Mouse (Mus musculus): ENCODE data around the gene Olfr972. TPM values are rescaled to one million over a fixed set of nuclear protein-coding genes. Genes with fewer than 3 reads are reported as not detected.
"Not testable (repeated sequence)": the region's sequence is repeated elsewhere in the genome, so short reads cannot be mapped to it uniquely, and the experiment has no call there.

Olfr972 gene
- not detected in 2 replicates for polyA plus RNA-seq (2015; fragmentation: Nextera tagmentation; extraction: Ambion mirVana)

GRCm38 (mm10) chr9:39866122-39866521, at the start of gene Olfr972:
Gene Olfr972 (plus strand): TSS chr9:39866422.
- WGBS, result 55% methylated on average over 2 of the region's 2 CpGs
- no peaks in the 10 kb centered on the region for H3K4me1 ChIP-seq (replicated peaks; ENCODE audit: control insufficient read depth, insufficient read depth)
- H3K27ac ChIP-seq (replicated peaks), result no peak within 1 kb of the TSS
- ATAC-seq (ENCODE audit: low FRiP score, low TSS enrichment) (no peak), DNase-seq (ENCODE audit: low spot score) (no peak)
- H3K9ac ChIP-seq (ENCODE audit: low read length), result no peak within 1 kb of the TSS
- no peaks in the 10 kb centered on the region for H3K36me3 ChIP-seq (ENCODE audit: control insufficient read depth, insufficient read depth, low read length)
- H3K27me3 ChIP-seq (ENCODE audit: control insufficient read depth, insufficient read depth, low read length), result no peaks in the 10 kb centered on the region
- no peaks in the 10 kb centered on the region for H3K9me3 ChIP-seq (ENCODE audit: control insufficient read depth, low read length)
- H3K4me3 ChIP-seq (ENCODE audit: low read depth, low read length), result no peak within 1 kb of the TSS
- no peak within 1 kb of the TSS for H3K4me2 ChIP-seq (replicated peaks; ENCODE audit: low read depth)
- no peak for TF ChIP-seq EP300 (optimal IDR thresholded peaks at IDR 0.05)
- TF ChIP-seq CTCF (IDR thresholded peaks at IDR 0.05; ENCODE audit: low read depth), result no peak

DNA sequence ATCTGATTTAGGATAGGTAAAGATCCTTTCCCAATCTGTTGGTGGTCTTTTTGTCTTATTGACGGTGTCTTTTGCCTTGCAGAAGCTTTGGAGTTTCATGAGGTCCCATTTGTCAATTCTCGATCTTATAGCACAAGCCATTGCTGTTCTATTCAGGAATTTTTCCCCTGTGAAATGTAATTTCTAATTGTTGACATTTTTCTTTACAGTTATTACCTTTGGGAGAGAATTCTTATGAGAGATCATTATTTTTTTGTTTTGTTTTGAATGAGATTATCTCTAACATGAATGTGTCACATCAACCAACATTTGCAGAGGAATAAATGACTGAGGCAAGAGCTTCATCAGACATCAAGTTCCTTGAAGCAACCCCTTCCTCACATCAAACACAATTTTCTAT, 29.6 kb upstream of the Olfr972 start, which contains the start of gene Olfr971:
TSS of gene Olfr971 (plus strand) at position 301 of the 400 bp plus-strand sequence.
- WGBS, result 71% methylated on average over 1 of the region's 2 CpGs
- not testable (repeated sequence) for H3K27ac ChIP-seq (replicated peaks); H3K4me3 ChIP-seq (ENCODE audit: low read depth, low read length); H3K27me3 ChIP-seq (ENCODE audit: control insufficient read depth, insufficient read depth, low read length); H3K4me2 ChIP-seq (replicated peaks; ENCODE audit: low read depth); H3K9ac ChIP-seq (ENCODE audit: low read length); DNase-seq (ENCODE audit: low spot score); ATAC-seq (ENCODE audit: low FRiP score, low TSS enrichment); H3K4me1 ChIP-seq (replicated peaks; ENCODE audit: control insufficient read depth, insufficient read depth); H3K9me3 ChIP-seq (ENCODE audit: control insufficient read depth, low read length); H3K36me3 ChIP-seq (ENCODE audit: control insufficient read depth, insufficient read depth, low read length)

GRCm38 (mm10) chr9:39871986-39872385, 5.8 kb downstream of the Olfr972 start:
- not testable (repeated sequence) for H3K36me3 ChIP-seq (ENCODE audit: control insufficient read depth, insufficient read depth, low read length); H3K27me3 ChIP-seq (ENCODE audit: control insufficient read depth, insufficient read depth, low read length); H3K4me1 ChIP-seq (replicated peaks; ENCODE audit: control insufficient read depth, insufficient read depth); ATAC-seq (ENCODE audit: low FRiP score, low TSS enrichment); H3K4me2 ChIP-seq (replicated peaks; ENCODE audit: low read depth); DNase-seq (ENCODE audit: low spot score); H3K27ac ChIP-seq (replicated peaks); H3K9me3 ChIP-seq (ENCODE audit: control insufficient read depth, low read length); H3K4me3 ChIP-seq (ENCODE audit: low read depth, low read length); H3K9ac ChIP-seq (ENCODE audit: low read length)
- 84% methylated on average over 1 of the region's 1 CpGs for WGBS

- H3K4me1 ChIP-seq (replicated peaks; ENCODE audit: control insufficient read depth, insufficient read depth); H3K27me3 ChIP-seq (ENCODE audit: control insufficient read depth, insufficient read depth, low read length); DNase-seq (ENCODE audit: low spot score); ATAC-seq (ENCODE audit: low FRiP score, low TSS enrichment); H3K36me3 ChIP-seq (ENCODE audit: control insufficient read depth, insufficient read depth, low read length); H3K4me3 ChIP-seq (ENCODE audit: low read depth, low read length); H3K27ac ChIP-seq (replicated peaks); H3K4me2 ChIP-seq (replicated peaks; ENCODE audit: low read depth); H3K9ac ChIP-seq (ENCODE audit: low read length); H3K9me3 ChIP-seq (ENCODE audit: control insufficient read depth, low read length): not testable (repeated sequence)
- no CpG with 5 or more reads among the region's 4 CpGs for WGBS
Observed at GRCm38 (mm10) chr9:39877541-39878396, 11.5 kb downstream of the Olfr972 start.

- Histone ChIP-seq H3K9me3 (ENCODE audit: control insufficient read depth, low read length) (no peaks in the 10 kb centered on the region), H3K4me3 (ENCODE audit: low read depth, low read length) (no peak overlapping the region), H3K9ac (ENCODE audit: low read length) (no peak overlapping the region), H3K4me2 (replicated peaks; ENCODE audit: low read depth) (no peak overlapping the region), H3K4me1 (replicated peaks; ENCODE audit: control insufficient read depth, insufficient read depth) (no peaks in the 10 kb centered on the region), H3K27me3 (ENCODE audit: control insufficient read depth, insufficient read depth, low read length) (no peaks in the 10 kb centered on the region), H3K36me3 (ENCODE audit: control insufficient read depth, insufficient read depth, low read length) (no peaks in the 10 kb centered on the region), H3K27ac (replicated peaks) (no peak overlapping the region)
- TF ChIP-seq CTCF (IDR thresholded peaks at IDR 0.05; ENCODE audit: low read depth) (no peak), EP300 (optimal IDR thresholded peaks at IDR 0.05) (no peak)
- 65% methylated on average over 6 of the region's 6 CpGs for WGBS
- ATAC-seq (ENCODE audit: low FRiP score, low TSS enrichment) (no peak), DNase-seq (ENCODE audit: low spot score) (peak; percentile 27)
Observed at GRCm38 (mm10) chr9:39905106-39905505, 38.9 kb downstream of the Olfr972 start.

GRCm38 (mm10) chr9:39907036-39907435, 40.8 kb downstream of the Olfr972 start, which contains the start of gene Olfr229:
Gene Olfr229 (plus strand): TSS chr9:39907336.
- no peaks in the 10 kb centered on the region for H3K9me3 ChIP-seq (ENCODE audit: control insufficient read depth, low read length)
- TF ChIP-seq CTCF (IDR thresholded peaks at IDR 0.05; ENCODE audit: low read depth) (no peak), EP300 (optimal IDR thresholded peaks at IDR 0.05) (no peak)
- no peak within 1 kb of the TSS for H3K4me3 ChIP-seq (ENCODE audit: low read depth, low read length)
- no peaks in the 10 kb centered on the region for H3K27me3 ChIP-seq (ENCODE audit: control insufficient read depth, insufficient read depth, low read length)
- no peaks in the 10 kb centered on the region for H3K4me1 ChIP-seq (replicated peaks; ENCODE audit: control insufficient read depth, insufficient read depth)
- no peak for ATAC-seq (ENCODE audit: low FRiP score, low TSS enrichment)
- DNase-seq (ENCODE audit: low spot score), result no peak
- no peaks in the 10 kb centered on the region for H3K36me3 ChIP-seq (ENCODE audit: control insufficient read depth, insufficient read depth, low read length)
- H3K4me2 ChIP-seq (replicated peaks; ENCODE audit: low read depth), result no peak within 1 kb of the TSS
- no peak within 1 kb of the TSS for H3K27ac ChIP-seq (replicated peaks)
- H3K9ac ChIP-seq (ENCODE audit: low read length), result no peak within 1 kb of the TSS
- 63% methylated on average over 2 of the region's 2 CpGs for WGBS
